Mouse (Mus musculus): ENCODE results near the gene Lypd5. TPM values are rescaled to one million over a fixed set of nuclear protein-coding genes. Genes with fewer than 3 reads are reported as not detected.

Lypd5 gene
- polyA plus RNA-seq, 1 experiment = not detected

DNA sequence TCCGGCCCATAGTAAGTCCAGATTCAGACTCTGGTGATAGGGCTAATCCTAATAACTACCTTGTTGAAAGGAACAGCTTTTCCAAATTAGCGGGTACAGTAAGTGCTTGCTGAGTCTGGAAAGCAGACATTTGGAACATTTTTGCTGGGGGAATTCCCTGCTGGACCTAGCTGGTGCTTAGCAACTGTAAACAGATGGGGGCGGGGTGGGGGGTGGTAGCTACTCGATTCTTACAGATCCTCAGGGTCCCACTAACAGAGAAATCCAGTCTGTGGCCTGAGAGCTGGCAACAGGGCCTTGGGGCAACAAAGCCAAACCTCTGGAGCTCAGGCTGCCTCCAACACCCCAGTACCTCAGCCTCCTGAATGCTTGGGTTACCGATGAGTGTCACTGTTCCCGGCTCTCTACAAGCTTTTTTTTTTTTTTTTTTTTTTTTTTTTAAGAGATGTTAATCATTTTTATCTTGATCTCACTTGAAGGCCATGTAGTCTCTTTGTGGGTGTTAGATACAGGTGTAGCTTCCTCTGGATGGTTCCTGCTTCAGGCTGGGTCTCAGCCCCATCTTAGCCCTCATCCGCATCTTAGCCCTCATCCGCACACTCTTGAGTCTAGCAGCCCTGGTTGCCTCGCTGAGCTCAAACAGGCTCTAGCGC, 29.2 kb downstream of the Lypd5 start:
- no peak overlapping the region for H3K4me3 ChIP-seq (ENCODE audit: insufficient read depth, low read length)
- TF ChIP-seq POLR2A (IDR thresholded peaks at IDR 0.05; ENCODE audit: borderline replicate concordance, low read depth, low read length) = no peak
- no peak for TF ChIP-seq CTCF (IDR thresholded peaks at IDR 0.05; ENCODE audit: low read depth, low read length)
- no peak overlapping the region for H3K27ac ChIP-seq (ENCODE audit: insufficient read depth, low read depth, low read length)
- H3K4me1 ChIP-seq (ENCODE audit: control insufficient read depth, insufficient read depth, low read length) = peaks cover 35% of the 10 kb centered on the region

GRCm38 (mm10) chr7:24379934-24380333, 30.9 kb downstream of the Lypd5 start:
- Histone ChIP-seq H3K27ac (ENCODE audit: insufficient read depth, low read depth, low read length) (peak overlapping the region; percentile 20), H3K4me3 (ENCODE audit: insufficient read depth, low read length) (no peak overlapping the region), H3K4me1 (ENCODE audit: control insufficient read depth, insufficient read depth, low read length) (peaks cover 25% of the 10 kb centered on the region)
- no peak for TF ChIP-seq POLR2A (IDR thresholded peaks at IDR 0.05; ENCODE audit: borderline replicate concordance, low read depth, low read length)

- peaks cover 28% of the 10 kb centered on the region for H3K4me1 ChIP-seq (ENCODE audit: control insufficient read depth, insufficient read depth, low read length)
- H3K27ac ChIP-seq (ENCODE audit: insufficient read depth, low read depth, low read length) = peak overlapping the region; percentile 20
Measured at GRCm38 (mm10) chr7:24380370-24380769, 31.4 kb downstream of the Lypd5 start.

GRCm38 (mm10) chr7:24382730-24383372, 33.9 kb downstream of the Lypd5 start:
- no peak overlapping the region for H3K27ac ChIP-seq (ENCODE audit: insufficient read depth, low read depth, low read length)
- peaks cover 46% of the 10 kb centered on the region for H3K4me1 ChIP-seq (ENCODE audit: control insufficient read depth, insufficient read depth, low read length)
- TF ChIP-seq CTCF (IDR thresholded peaks at IDR 0.05; ENCODE audit: low read depth, low read length) (no peak), POLR2A (IDR thresholded peaks at IDR 0.05; ENCODE audit: borderline replicate concordance, low read depth, low read length) (no peak)
- no peak overlapping the region for H3K4me3 ChIP-seq (ENCODE audit: insufficient read depth, low read length)

More at GRCm38 (mm10) chr7:24380370-24380769, 31.4 kb downstream of the Lypd5 start:
- no peak overlapping the region for H3K4me3 ChIP-seq (ENCODE audit: insufficient read depth, low read length)
- no peak for TF ChIP-seq POLR2A (IDR thresholded peaks at IDR 0.05; ENCODE audit: borderline replicate concordance, low read depth, low read length)
- no peak for TF ChIP-seq CTCF (IDR thresholded peaks at IDR 0.05; ENCODE audit: low read depth, low read length)

- peaks cover 51% of the 10 kb centered on the region for H3K4me1 ChIP-seq (ENCODE audit: control insufficient read depth, insufficient read depth, low read length)
- no peak overlapping the region for H3K27ac ChIP-seq (ENCODE audit: insufficient read depth, low read depth, low read length)
- no peak overlapping the region for H3K4me3 ChIP-seq (ENCODE audit: insufficient read depth, low read length)
- TF ChIP-seq CTCF (IDR thresholded peaks at IDR 0.05; ENCODE audit: low read depth, low read length) (no peak), POLR2A (IDR thresholded peaks at IDR 0.05; ENCODE audit: borderline replicate concordance, low read depth, low read length) (no peak)
Measured at GRCm38 (mm10) chr7:24384070-24384469, 35.1 kb downstream of the Lypd5 start.

GRCm38 (mm10) chr7:24384827-24385226, 35.8 kb downstream of the Lypd5 start:
- Histone ChIP-seq H3K4me1 (ENCODE audit: control insufficient read depth, insufficient read depth, low read length) (peaks cover 50% of the 10 kb centered on the region), H3K4me3 (ENCODE audit: insufficient read depth, low read length) (no peak overlapping the region), H3K27ac (ENCODE audit: insufficient read depth, low read depth, low read length) (0 out of 2 replicates have a peak overlapping the region, but pooled peaks have one; percentile 98)
- TF ChIP-seq CTCF (IDR thresholded peaks at IDR 0.05; ENCODE audit: low read depth, low read length) = peak; percentile 97
- no peak for TF ChIP-seq POLR2A (IDR thresholded peaks at IDR 0.05; ENCODE audit: borderline replicate concordance, low read depth, low read length)

DNA sequence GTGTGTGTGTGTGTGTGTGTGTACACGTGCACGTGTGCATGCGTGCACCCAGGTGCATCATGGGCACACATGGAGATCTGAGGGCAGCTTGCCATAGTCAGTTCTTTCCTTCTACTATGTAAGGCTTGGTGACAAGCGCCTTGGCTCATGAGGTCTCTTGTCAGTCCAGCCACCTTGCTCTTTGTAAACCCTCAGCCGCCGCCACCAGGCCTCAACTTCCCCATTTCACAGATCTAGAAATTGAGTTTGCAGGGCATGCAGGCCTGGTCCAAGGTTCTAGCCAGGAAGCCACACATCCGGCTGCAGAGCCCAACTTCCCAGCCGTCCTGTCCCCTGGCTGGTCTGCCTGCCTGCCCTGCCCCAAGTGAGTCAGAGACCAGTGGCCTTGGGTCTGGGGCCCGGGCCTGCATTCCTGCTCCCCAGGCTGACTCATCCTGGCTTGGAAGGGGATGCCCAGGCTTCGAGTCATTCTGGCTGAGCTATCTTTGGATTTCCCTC, 38.1 kb downstream of the Lypd5 start:
- TF ChIP-seq POLR2A (IDR thresholded peaks at IDR 0.05; ENCODE audit: borderline replicate concordance, low read depth, low read length) (no peak), CTCF (IDR thresholded peaks at IDR 0.05; ENCODE audit: low read depth, low read length) (no peak)
- Histone ChIP-seq H3K27ac (ENCODE audit: insufficient read depth, low read depth, low read length) (peak overlapping the region; percentile 98), H3K4me3 (ENCODE audit: insufficient read depth, low read length) (no peak overlapping the region), H3K4me1 (ENCODE audit: control insufficient read depth, insufficient read depth, low read length) (peaks cover 62% of the 10 kb centered on the region)

DNA sequence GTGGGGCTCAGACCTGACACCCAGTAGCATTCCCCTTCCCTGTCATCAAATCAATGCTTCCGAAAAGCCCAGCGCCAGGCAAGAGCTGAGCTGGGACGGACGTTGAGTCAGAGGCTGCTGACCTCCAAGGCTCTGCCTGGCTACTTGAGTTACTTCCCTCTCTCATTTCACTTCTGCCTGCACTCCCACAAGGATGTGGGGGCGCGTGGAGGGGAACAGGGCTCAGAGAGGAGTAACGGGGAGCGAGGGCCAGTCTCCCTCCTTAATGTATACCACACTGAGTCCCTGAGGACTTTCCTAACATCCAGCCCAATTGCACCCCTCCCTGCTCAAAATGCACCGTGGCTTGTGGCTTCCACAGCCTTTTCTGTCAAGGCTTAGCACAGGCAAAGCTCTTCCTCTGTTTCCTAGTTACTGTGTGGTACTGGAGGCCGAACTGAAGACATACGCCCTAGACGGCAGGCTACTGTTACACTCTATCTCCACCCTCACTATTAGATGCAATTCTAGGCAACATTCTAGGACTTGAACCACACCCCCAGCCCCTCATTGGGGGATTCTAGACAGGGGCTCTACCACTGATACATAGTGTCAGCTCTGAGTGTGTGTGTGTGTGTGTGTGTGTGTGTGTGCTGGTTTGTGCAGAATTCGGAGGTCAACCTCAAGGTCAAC, 40.7 kb downstream of the Lypd5 start:
- Histone ChIP-seq H3K27ac (ENCODE audit: insufficient read depth, low read depth, low read length) (peak overlapping the region; percentile 98), H3K4me1 (ENCODE audit: control insufficient read depth, insufficient read depth, low read length) (peaks cover 77% of the 10 kb centered on the region), H3K4me3 (ENCODE audit: insufficient read depth, low read length) (peak overlapping the region; percentile 16)
- TF ChIP-seq CTCF (IDR thresholded peaks at IDR 0.05; ENCODE audit: low read depth, low read length) (no peak), POLR2A (IDR thresholded peaks at IDR 0.05; ENCODE audit: borderline replicate concordance, low read depth, low read length) (no peak)

DNA sequence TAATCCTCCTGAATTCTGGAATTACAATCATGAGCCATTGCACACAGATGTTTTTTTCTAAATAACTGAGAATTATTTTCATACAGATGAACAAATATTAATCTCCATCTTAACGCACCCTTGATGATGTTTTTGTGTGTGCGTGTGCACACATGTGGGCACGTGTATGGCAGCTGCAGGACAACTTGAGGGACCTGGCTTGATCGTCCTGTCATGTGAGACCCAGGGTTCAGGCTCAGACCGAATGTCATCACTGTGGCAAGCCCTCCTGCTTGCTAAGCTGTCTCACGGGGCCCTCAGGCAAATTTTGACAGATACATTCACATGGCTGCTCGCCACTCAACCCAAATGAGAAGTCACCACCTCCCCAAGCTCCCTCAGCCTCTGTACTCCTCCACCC, 41.5 kb downstream of the Lypd5 start:
- Histone ChIP-seq H3K4me3 (ENCODE audit: insufficient read depth, low read length) (peak overlapping the region; percentile 36), H3K27ac (ENCODE audit: insufficient read depth, low read depth, low read length) (peak overlapping the region; percentile 98), H3K4me1 (ENCODE audit: control insufficient read depth, insufficient read depth, low read length) (peaks cover 77% of the 10 kb centered on the region)
- TF ChIP-seq POLR2A (IDR thresholded peaks at IDR 0.05; ENCODE audit: borderline replicate concordance, low read depth, low read length) (no peak), CTCF (IDR thresholded peaks at IDR 0.05; ENCODE audit: low read depth, low read length) (no peak)

DNA sequence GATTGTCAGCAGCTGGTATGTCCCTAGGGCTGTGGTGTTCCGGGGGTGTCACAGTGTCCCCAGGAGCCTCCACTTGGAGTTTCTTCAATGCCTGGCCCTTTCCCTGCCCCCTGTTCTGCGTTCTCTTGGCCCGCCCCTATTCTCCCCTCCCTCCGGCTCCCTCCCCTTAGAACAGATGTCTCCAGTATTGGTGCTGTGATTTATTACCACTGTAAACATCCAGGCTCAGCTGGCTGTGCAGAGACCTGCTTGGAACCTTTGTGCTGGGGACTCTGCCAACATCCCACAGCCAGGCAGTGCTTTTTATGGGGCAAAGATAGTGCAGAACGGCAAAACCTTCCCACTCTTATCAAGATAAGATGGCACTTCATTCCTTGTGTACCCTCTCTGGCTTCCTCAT, 42.1 kb downstream of the Lypd5 start:
- TF ChIP-seq CTCF (IDR thresholded peaks at IDR 0.05; ENCODE audit: low read depth, low read length) (no peak), POLR2A (IDR thresholded peaks at IDR 0.05; ENCODE audit: borderline replicate concordance, low read depth, low read length) (no peak)
- Histone ChIP-seq H3K27ac (ENCODE audit: insufficient read depth, low read depth, low read length) (peak overlapping the region; percentile 86), H3K4me3 (ENCODE audit: insufficient read depth, low read length) (peak overlapping the region; percentile 37), H3K4me1 (ENCODE audit: control insufficient read depth, insufficient read depth, low read length) (peaks cover 76% of the 10 kb centered on the region)
